Mouse (Mus musculus) CH12.LX (cell line): ENCODE data around the gene Tbc1d10a. TPM values are rescaled to one million over a fixed set of nuclear protein-coding genes. Genes with fewer than 3 reads are reported as not detected.

Experiments
- DNase-seq: peaks from one replicate; pipeline ENCODE4 v3.0.0-alpha.2; 2013; ENCODE audit errors: extremely low read depth
- H3K27ac ChIP-seq: 2 replicates; pipeline ENCODE4 v1.5.1; 2012; ENCODE audit warnings: low read depth, mild to moderate bottlenecking, control low read depth, moderate library complexity; ENCODE audit not compliant: insufficient read depth
- H3K27me3 ChIP-seq: replicated peaks from 2 replicates; pipeline ENCODE3; 2012; ENCODE audit warnings: inconsistent platforms
- H3K36me3 ChIP-seq, 2 experiments: replicated peaks in 1 of 2; 2 replicates each; pipeline versions ENCODE3 to v1.6.1; 2012; ENCODE audit warnings: inconsistent platforms in 1 of 2, low read length in 1 of 2, mild to moderate bottlenecking in 1 of 2, mixed read lengths in 1 of 2, moderate library complexity in 1 of 2; ENCODE audit not compliant: control insufficient read depth in 1 of 2, insufficient read depth in 1 of 2
- H3K4me1 ChIP-seq, 2 experiments: 2 replicates each; pipeline ENCODE4 v1.6.1; 2012; ENCODE audit warnings: inconsistent platforms in 1 of 2, moderate library complexity in 1 of 2; ENCODE audit not compliant: insufficient read depth in 2 of 2, control insufficient read depth in 1 of 2
- H3K4me2 ChIP-seq: 2 replicates; pipeline ENCODE4 v1.6.1; 2012; ENCODE audit warnings: low read depth, mild to moderate bottlenecking, control low read depth; ENCODE audit not compliant: poor library complexity, insufficient read depth, severe bottlenecking
- H3K4me3 ChIP-seq, 3 experiments: fragments of 150-350 bp in 1 of 3; sonication (generic) in 1 of 3; replicated peaks in 1 of 3; 2 replicates each; pipeline versions ENCODE3 to v1.5.1; 2011 to 2012; ENCODE audit warnings: low read depth in 2 of 3, low read length in 2 of 3, mild to moderate bottlenecking in 2 of 3, moderate library complexity in 2 of 3, control low read depth in 1 of 3, improper control_type of control experiment in 1 of 3, inconsistent platforms in 1 of 3, mixed read lengths in 1 of 3; ENCODE audit not compliant: poor library complexity in 1 of 3
- H3K79me2 ChIP-seq: replicated peaks from 2 replicates; pipeline ENCODE4 v1.6.1; 2012; ENCODE audit warnings: mild to moderate bottlenecking, moderate library complexity; ENCODE audit not compliant: control insufficient read depth, poor library complexity, insufficient read depth, severe bottlenecking; ENCODE audit errors: extremely low read depth
- H3K9ac ChIP-seq: 2 replicates; pipeline ENCODE4 v1.6.1; 2012; ENCODE audit warnings: low read depth, mild to moderate bottlenecking, control low read depth, moderate library complexity; ENCODE audit not compliant: insufficient read depth
- H3K9me3 ChIP-seq: replicated peaks from 2 replicates; pipeline ENCODE3; 2012; ENCODE audit warnings: low read length, inconsistent platforms, mixed read lengths
- BHLHE40 ChIP-seq: IDR thresholded peaks from 2 replicates; pipeline ENCODE4 v1.6.1; 2011; ENCODE audit warnings: mild to moderate bottlenecking, low read depth, low read length, improper control_type of control experiment
- CHD1 ChIP-seq: IDR thresholded peaks from 2 replicates; pipeline ENCODE4 v1.6.1; 2012; ENCODE audit warnings: low read depth, low read length, improper control_type of control experiment, inconsistent platforms
- CHD2 ChIP-seq: IDR thresholded peaks from 2 replicates; pipeline ENCODE4 v1.6.1; 2011; ENCODE audit warnings: low read length, improper control_type of control experiment
- CTCF ChIP-seq, 2 experiments: IDR thresholded peaks in 1 of 2; conservative IDR thresholded peaks in 1 of 2; 2 replicates each; pipeline ENCODE4 v1.5.1; 2011 to 2012; ENCODE audit warnings: low read depth in 2 of 2, low read length in 2 of 2, improper control_type of control experiment in 1 of 2, inconsistent platforms in 1 of 2, mild to moderate bottlenecking in 1 of 2, moderate library complexity in 1 of 2
- E2F4 ChIP-seq: IDR thresholded peaks from 2 replicates; pipeline ENCODE4 v1.6.1; 2011; ENCODE audit warnings: low read depth, low read length, improper control_type of control experiment; ENCODE audit not compliant: insufficient replicate concordance
- ELF1 ChIP-seq: IDR thresholded peaks from 2 replicates; pipeline ENCODE4 v1.6.1; 2014; ENCODE audit warnings: low read depth, mild to moderate bottlenecking, inconsistent platforms, low read length, improper control_type of control experiment
- EP300 ChIP-seq: IDR thresholded peaks from 2 replicates; pipeline ENCODE4 v1.6.1; 2011; ENCODE audit warnings: low read length, improper control_type of control experiment
- ETS1 ChIP-seq: conservative IDR thresholded peaks from 2 replicates; pipeline ENCODE4 v1.6.1; 2012; ENCODE audit warnings: low read depth, mild to moderate bottlenecking, inconsistent platforms, low read length, improper control_type of control experiment, moderate library complexity
- GABPA ChIP-seq: IDR thresholded peaks from 2 replicates; pipeline ENCODE4 v1.6.1; 2012; ENCODE audit warnings: low read depth, low read length, improper control_type of control experiment, inconsistent platforms; ENCODE audit not compliant: insufficient replicate concordance
- HCFC1 ChIP-seq: IDR thresholded peaks from 2 replicates; pipeline ENCODE4 v1.6.1; 2012; ENCODE audit warnings: low read depth, mild to moderate bottlenecking, inconsistent platforms, low read length, improper control_type of control experiment
- IRF4 ChIP-seq: IDR thresholded peaks from 2 replicates; pipeline ENCODE4 v1.6.1; 2014; ENCODE audit warnings: low read depth, mild to moderate bottlenecking, inconsistent platforms, low read length, improper control_type of control experiment
- JUN ChIP-seq: IDR thresholded peaks from 2 replicates; pipeline ENCODE4 v1.6.1; 2011; ENCODE audit warnings: low read depth, mild to moderate bottlenecking, low read length, improper control_type of control experiment, moderate library complexity; ENCODE audit not compliant: insufficient read depth
- JUND ChIP-seq: conservative IDR thresholded peaks from 2 replicates; pipeline ENCODE4 v1.6.1; 2011; ENCODE audit warnings: low read depth, low read length, improper control_type of control experiment
- KAT2A ChIP-seq: IDR thresholded peaks from 2 replicates; pipeline ENCODE4 v1.6.1; 2012; ENCODE audit warnings: low read length, improper control_type of control experiment, inconsistent platforms; ENCODE audit not compliant: insufficient replicate concordance
- MAFK ChIP-seq: IDR thresholded peaks from 2 replicates; pipeline ENCODE4 v1.6.1; 2011; ENCODE audit warnings: low read length, improper control_type of control experiment; ENCODE audit not compliant: insufficient replicate concordance
- MAX ChIP-seq: IDR thresholded peaks from 2 replicates; pipeline ENCODE4 v1.6.1; 2011; ENCODE audit warnings: low read length, improper control_type of control experiment
- MAZ ChIP-seq: IDR thresholded peaks from 2 replicates; pipeline ENCODE4 v1.6.1; 2012; ENCODE audit warnings: low read depth, mild to moderate bottlenecking, inconsistent platforms, low read length, improper control_type of control experiment, moderate library complexity
- MEF2A ChIP-seq: IDR thresholded peaks from 2 replicates; pipeline ENCODE4 v1.6.1; 2014; ENCODE audit warnings: low read depth, mild to moderate bottlenecking, inconsistent platforms, low read length, improper control_type of control experiment, borderline replicate concordance
- MXI1 ChIP-seq: IDR thresholded peaks from 2 replicates; pipeline ENCODE4 v1.6.1; 2011; ENCODE audit warnings: mild to moderate bottlenecking, low read depth, low read length, improper control_type of control experiment
- MYC ChIP-seq: IDR thresholded peaks from 2 replicates; pipeline ENCODE4 v1.6.1; 2011; ENCODE audit warnings: low read depth, mild to moderate bottlenecking, improper control_type of control experiment, low read length
- NELFE ChIP-seq: IDR thresholded peaks from 2 replicates; pipeline ENCODE4 v1.6.1; 2011; ENCODE audit warnings: low read depth, low read length, improper control_type of control experiment
- NRF1 ChIP-seq: IDR thresholded peaks from 2 replicates; pipeline ENCODE4 v1.6.1; 2014; ENCODE audit warnings: low read depth, mild to moderate bottlenecking, inconsistent platforms, low read length, improper control_type of control experiment, moderate library complexity
- PAX5 ChIP-seq: IDR thresholded peaks from 2 replicates; pipeline ENCODE4 v1.6.1; 2012; ENCODE audit warnings: low read length, inconsistent platforms, mixed read lengths
- POLR2A ChIP-seq: IDR thresholded peaks from 2 replicates; pipeline ENCODE4 v1.6.1; 2011; ENCODE audit warnings: low read depth, mild to moderate bottlenecking, improper control_type of control experiment, low read length
- POLR2AphosphoS2 ChIP-seq: IDR thresholded peaks from 2 replicates; pipeline ENCODE4 v1.6.1; 2011; ENCODE audit warnings: low read depth, low read length, improper control_type of control experiment
- RAD21 ChIP-seq: IDR thresholded peaks from 2 replicates; pipeline ENCODE4 v1.6.1; 2011; ENCODE audit warnings: low read depth, mild to moderate bottlenecking, low read length, improper control_type of control experiment, moderate library complexity
- RCOR1 ChIP-seq: conservative IDR thresholded peaks from 2 replicates; pipeline ENCODE4 v1.6.1; 2012; ENCODE audit warnings: low read depth, mild to moderate bottlenecking, inconsistent platforms, low read length, improper control_type of control experiment
- SIN3A ChIP-seq: IDR thresholded peaks from 2 replicates; pipeline ENCODE4 v1.6.1; 2012; ENCODE audit warnings: low read length, improper control_type of control experiment, inconsistent platforms
- SMC3 ChIP-seq: IDR thresholded peaks from 2 replicates; pipeline ENCODE4 v1.6.1; 2011; ENCODE audit warnings: low read depth, low read length, improper control_type of control experiment
- TBP ChIP-seq: conservative IDR thresholded peaks from 2 replicates; pipeline ENCODE4 v1.6.1; 2011; ENCODE audit warnings: low read depth, low read length, improper control_type of control experiment
- TCF12 ChIP-seq: IDR thresholded peaks from 2 replicates; pipeline ENCODE4 v1.6.1; 2014; ENCODE audit warnings: low read depth, mild to moderate bottlenecking, inconsistent platforms, low read length, improper control_type of control experiment
- UBTF ChIP-seq: IDR thresholded peaks from 2 replicates; pipeline ENCODE4 v1.6.1; 2012; ENCODE audit warnings: low read depth, mild to moderate bottlenecking, inconsistent platforms, low read length, improper control_type of control experiment, moderate library complexity
- USF1 ChIP-seq: IDR thresholded peaks from 2 replicates; pipeline ENCODE4 v1.6.1; 2014; ENCODE audit warnings: low read depth, mild to moderate bottlenecking, inconsistent platforms, low read length, improper control_type of control experiment
- USF2 ChIP-seq: conservative IDR thresholded peaks from 2 replicates; pipeline ENCODE4 v1.6.1; 2011; ENCODE audit warnings: low read depth, low read length, improper control_type of control experiment
- ZC3H11A ChIP-seq: IDR thresholded peaks from 2 replicates; pipeline ENCODE4 v1.6.1; 2012; ENCODE audit warnings: low read depth, mild to moderate bottlenecking, inconsistent platforms, low read length, improper control_type of control experiment
- ZKSCAN1 ChIP-seq: IDR thresholded peaks from 2 replicates; pipeline ENCODE4 v1.6.1; 2012; ENCODE audit warnings: low read depth, inconsistent platforms, low read length, improper control_type of control experiment, borderline replicate concordance
- ZMIZ1 ChIP-seq: IDR thresholded peaks from 2 replicates; pipeline ENCODE4 v1.6.1; 2012; ENCODE audit warnings: low read depth, mild to moderate bottlenecking, inconsistent platforms, low read length, improper control_type of control experiment
- ZNF384 ChIP-seq: IDR thresholded peaks from 2 replicates; pipeline ENCODE4 v1.6.1; 2012; ENCODE audit warnings: low read depth, low read length, improper control_type of control experiment, inconsistent platforms
- dilution Hi-C: fragments of 300-500 bp; cut with MboI; formaldehyde crosslinking; loops from 2 replicates; pipeline ENCODE4 v1.14.3; 2020; ENCODE audit warnings: low sequenced_read_pairs; ENCODE audit not compliant: extremely low pct_unique_long_range_greater_than_20kb, extremely low pct_ligation_motif_present
- in situ Hi-C: fragments of 300-500 bp; cut with MboI; formaldehyde crosslinking; loops from 3 replicates; pipeline ENCODE4 v1.14.3; 2019; ENCODE audit warnings: low sequenced_read_pairs, low pct_ligation_motif_present, low pct_unique_long_range_greater_than_20kb, mixed read lengths
- polyA plus RNA-seq: library from polyadenylated mRNA; unstranded; fragments of >175 nt; gene quantifications from 2 replicates; pipeline ENCODE4 v1.2.1, GENCODE M21; 2012; ENCODE audit warnings: low read depth; ENCODE audit not compliant: insufficient read length
- total RNA-seq, 2 experiments: library from RNA; depleted of rRNA; stranded (reverse); fragments of 300-350 nt in 1 of 2; fragments of >200 nt in 1 of 2; gene quantifications; 2 replicates each; pipeline ENCODE4 v1.2.3; 2012 to 2014

Gene Tbc1d10a
- total and polyA plus RNA-seq, 3 experiments = 30.3 to 33.9 (median 33.5) TPM

DNA sequence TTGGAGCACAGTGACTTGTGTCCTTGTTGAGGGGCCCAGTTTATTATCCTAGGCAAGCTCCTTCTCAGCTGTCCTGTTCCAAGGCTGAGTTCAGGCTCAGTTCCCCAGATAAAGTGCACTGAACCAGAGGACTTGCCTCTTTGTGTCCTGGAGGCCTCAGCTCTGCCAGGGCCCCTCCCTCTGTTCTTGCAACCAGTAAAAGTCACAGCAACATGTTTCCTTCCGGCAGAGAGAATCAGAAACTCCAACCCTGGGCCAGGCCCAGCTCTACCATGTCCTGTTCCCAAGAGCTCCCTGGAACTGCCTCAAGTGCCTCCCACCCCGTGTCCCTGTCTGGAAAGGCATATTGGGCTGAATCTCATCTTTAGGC is 17.1 kb downstream of the Tbc1d10a start:
- H3K4me1 ChIP-seq = peaks cover 5 to 77% of the 10 kb centered on the region in 2 experiments
- peak; percentile 76 for DNase-seq
- H3K79me2 ChIP-seq = no peaks in the 10 kb centered on the region; the same call in none of the 2 replicates
- no peaks in the 10 kb centered on the region for H3K9me3 ChIP-seq
- H3K36me3 ChIP-seq = peaks cover 20 to 53% of the 10 kb centered on the region in 2 experiments
- no peak overlapping the region for H3K27ac ChIP-seq
- no peak overlapping the region for H3K4me3 ChIP-seq
- no peaks in the 10 kb centered on the region for H3K27me3 ChIP-seq
- in situ Hi-C loops = no loop called here
- no peak for TF ChIP-seq E2F4
- TF ChIP-seq HCFC1 = no peak
- TF ChIP-seq MAFK = no peak
- no peak for TF ChIP-seq MXI1
- no peak for TF ChIP-seq MAX
- no peak for TF ChIP-seq CHD1
- peak; percentile 29; the same call in 1 of the 2 replicates for TF ChIP-seq TCF12
- no peak for TF ChIP-seq RAD21
- TF ChIP-seq TBP = peak; percentile 47; the same call in 1 of the 2 replicates
- no peak for TF ChIP-seq CHD2
- no peak for TF ChIP-seq JUND
- no peak for TF ChIP-seq ZNF384
- TF ChIP-seq GABPA = no peak
- TF ChIP-seq RCOR1 = no peak
- no peak; the same call in 1 of the 2 replicates for TF ChIP-seq SMC3
- TF ChIP-seq ELF1 = 0 out of 2 replicates have a peak, but pooled peaks have one; percentile 33
- no peak for TF ChIP-seq NRF1
- no peak; the same call in 1 of the 2 replicates for TF ChIP-seq IRF4
- TF ChIP-seq BHLHE40 = no peak
- TF ChIP-seq KAT2A = no peak
- no peak for TF ChIP-seq USF1
- no peak for TF ChIP-seq UBTF
- no peak for TF ChIP-seq ZKSCAN1
- no peak; the same call in 1 of the 2 replicates for TF ChIP-seq ETS1
- TF ChIP-seq CTCF (conservative IDR thresholded peaks at IDR 0.05 in 1 of 2, IDR thresholded peaks at IDR 0.05 in 1 of 2; ENCODE audit: low read depth in 2 of 2, low read length in 2 of 2) = no peak
- peak; percentile 29; the same call in 1 of the 2 replicates for TF ChIP-seq NELFE
- peak; percentile 35; the same call in 1 of the 2 replicates for TF ChIP-seq EP300
- TF ChIP-seq MYC = no peak
- no peak for TF ChIP-seq ZMIZ1
- no peak for TF ChIP-seq ZC3H11A
- peak; percentile 68; the same call in 1 of the 2 replicates for TF ChIP-seq MAZ
- no peak for TF ChIP-seq PAX5
- no peak for TF ChIP-seq JUN
- TF ChIP-seq MEF2A = no peak
- TF ChIP-seq USF2 = no peak
- TF ChIP-seq POLR2AphosphoS2 = no peak
- peak; percentile 49 for TF ChIP-seq POLR2A
- no peak for TF ChIP-seq SIN3A
- H3K4me2 ChIP-seq = peak overlapping the region; percentile 25; the same call in 1 of the 2 replicates
- H3K9ac ChIP-seq = peak overlapping the region; percentile 29; the same call in 1 of the 2 replicates
- dilution Hi-C loops = no loop called here
